Mouse (Mus musculus): ENCODE measurements around the gene Gucy1a1.

DNA sequence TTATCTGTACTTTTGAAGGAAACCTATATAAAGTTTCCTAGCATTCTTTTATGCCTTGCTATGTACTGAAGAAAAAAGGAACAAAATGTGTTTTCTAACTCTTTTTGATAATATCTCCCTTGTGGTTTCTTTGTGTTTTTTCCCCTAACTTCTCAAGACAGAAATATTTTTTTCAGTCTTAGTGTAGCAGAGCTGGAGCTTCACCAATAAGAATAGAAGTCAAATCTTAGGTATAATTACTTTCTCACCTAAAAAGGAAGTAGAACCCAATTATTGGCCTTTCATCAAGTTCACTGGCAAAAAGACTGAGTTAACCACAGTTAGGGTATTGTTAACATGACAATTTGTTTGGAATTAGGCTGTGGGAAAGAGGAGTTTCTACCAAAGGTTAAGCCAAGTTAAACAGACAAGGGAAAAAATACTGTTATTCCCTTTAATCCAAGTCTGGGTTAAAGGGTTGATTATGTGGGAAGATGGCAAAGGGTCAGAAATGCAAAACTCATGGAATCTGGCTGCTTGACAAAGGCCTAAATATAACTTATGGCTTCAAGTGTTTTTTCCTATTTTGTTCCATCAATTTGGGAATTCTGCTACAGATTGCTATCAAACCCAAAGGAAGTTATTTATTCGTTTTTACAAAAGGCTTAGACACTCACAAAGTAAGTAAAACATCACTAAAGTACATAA is 46.1 kb upstream of the Gucy1a1 start:
- TF ChIP-seq CTCF (IDR thresholded peaks at IDR 0.05; ENCODE audit: extremely low read depth, insufficient read depth, low read length) = no peak
- no peak for TF ChIP-seq POLR2A (IDR thresholded peaks at IDR 0.05; ENCODE audit: extremely low read depth, insufficient read depth, low read length)

All from cortical plate, adult 2 months (tissue).